Mouse (Mus musculus) lung, adult 2 months (tissue): ENCODE data around the gene Xpr1. TPM values are rescaled to one million over a fixed set of nuclear protein-coding genes. Genes with fewer than 3 reads are reported as not detected.

ENCODE experiments used
- DNase-seq: peaks from one replicate; pipeline ENCODE4 v3.0.0; 2022
- H3K4me1 ChIP-seq: fragments of 200-500 bp; 2 replicates; pipeline ENCODE4 v1.6.1; 2011; ENCODE audit warnings: low read length; ENCODE audit not compliant: control insufficient read depth, insufficient read depth
- H3K4me3 ChIP-seq: fragments of 200-500 bp; replicated peaks from 2 replicates; pipeline ENCODE3; 2011; ENCODE audit warnings: low read depth, mild to moderate bottlenecking, control low read depth, low read length; ENCODE audit errors: extremely low read depth
- CTCF ChIP-seq: fragments of 200-500 bp; IDR thresholded peaks from 2 replicates; pipeline ENCODE4 v1.5.1; 2011; ENCODE audit warnings: mild to moderate bottlenecking, low read length, control low read depth; ENCODE audit not compliant: insufficient read depth
- POLR2A ChIP-seq: fragments of 200-500 bp; IDR thresholded peaks from 2 replicates; pipeline ENCODE4 v1.6.1; 2011; ENCODE audit warnings: low read depth, mild to moderate bottlenecking, control low read depth, low read length, borderline replicate concordance; ENCODE audit errors: extremely low read depth
- WGBS: fragments of 180-500 bp; shearing (Covaris S2); methylation state at CpG from one replicate; pipeline ENCODE4 v1.1.7; 2018; 5-methylcytosine and 5-hydroxymethylcytosine counted together
- polyA plus RNA-seq: library from polyadenylated mRNA; depleted of rRNA; stranded (reverse); fragments of >200 nt; gene quantifications from 2 replicates; pipeline ENCODE4 v1.2.3, GENCODE M21; 2012

Gene Xpr1
- polyA plus RNA-seq, 1 experiment = 11.4 TPM

DNA sequence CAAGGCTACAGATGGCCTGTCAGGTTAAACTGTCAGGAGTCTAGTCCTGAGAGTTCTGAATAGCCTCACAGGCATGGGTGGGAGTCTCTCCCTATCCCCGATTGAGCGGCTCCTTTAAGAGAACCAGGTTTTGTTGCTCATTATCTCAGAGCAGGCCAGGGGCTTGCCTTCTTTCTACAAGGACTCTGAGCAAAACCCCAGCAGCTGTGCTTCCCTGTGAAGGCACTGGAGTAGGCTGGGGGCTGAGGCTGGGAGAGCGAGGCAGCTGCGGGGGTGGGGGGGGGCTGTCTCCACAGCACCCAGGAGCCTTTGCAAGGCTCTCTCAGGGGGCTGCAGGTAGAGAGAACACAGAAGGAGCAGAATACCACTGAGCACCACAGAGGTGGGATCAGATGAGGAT lies 178.0 kb downstream of the Xpr1 start:
- DNase-seq = no peak
- TF ChIP-seq POLR2A (no peak), CTCF (no peak)
- H3K4me1 ChIP-seq = no peaks in the 10 kb centered on the region; the same call in 1 of the 2 replicates
- WGBS = 87% methylated on average over 4 of the region's 4 CpGs
- no peak overlapping the region for H3K4me3 ChIP-seq

DNA sequence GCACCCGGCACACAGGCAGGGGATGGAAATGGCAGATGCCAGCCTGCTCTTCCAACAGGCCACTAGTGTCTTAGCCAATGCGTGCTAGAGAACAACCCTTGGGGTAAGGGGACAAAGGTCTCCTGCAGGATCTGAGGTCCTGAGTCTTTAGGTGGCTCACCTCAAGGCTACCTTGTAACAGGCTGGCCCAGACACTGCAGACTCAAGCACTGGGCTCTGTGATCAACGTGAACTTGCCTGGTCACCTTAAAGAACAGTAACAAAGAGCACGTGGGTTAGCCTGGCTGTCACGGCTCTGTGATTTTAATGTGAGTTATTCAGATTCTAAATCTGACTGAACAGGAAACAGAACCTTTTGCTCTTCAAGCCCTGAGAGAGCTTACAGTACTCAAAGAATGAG lies 179.1 kb downstream of the Xpr1 start:
- WGBS = 93% methylated on average over 5 of the region's 5 CpGs
- no peak for TF ChIP-seq POLR2A
- no peak for TF ChIP-seq CTCF
- no peak for DNase-seq
- H3K4me3 ChIP-seq = no peak overlapping the region
- no peaks in the 10 kb centered on the region; the same call in 1 of the 2 replicates for H3K4me1 ChIP-seq

DNA sequence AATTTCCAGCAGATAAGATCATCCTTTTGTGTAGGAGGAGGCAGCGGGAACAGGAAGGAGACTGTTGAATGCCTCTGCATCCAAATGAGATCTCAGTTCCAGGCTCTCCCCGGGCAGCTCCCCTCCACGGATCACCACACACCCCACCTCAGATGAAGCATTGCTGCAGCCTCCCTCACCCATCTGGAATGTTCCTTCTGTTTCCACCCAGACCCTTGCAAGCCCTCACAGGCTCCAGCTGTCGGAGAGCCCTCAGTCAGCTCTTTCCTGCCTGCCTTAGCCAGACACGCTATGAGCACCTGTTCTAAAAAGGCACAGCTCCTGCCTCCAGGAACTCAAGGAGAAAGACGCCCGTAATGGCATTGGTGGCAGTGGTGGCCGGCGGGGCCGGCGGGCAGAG lies 179.8 kb downstream of the Xpr1 start:
- no peak for DNase-seq
- 65% methylated on average over 11 of the region's 11 CpGs for WGBS

DNA sequence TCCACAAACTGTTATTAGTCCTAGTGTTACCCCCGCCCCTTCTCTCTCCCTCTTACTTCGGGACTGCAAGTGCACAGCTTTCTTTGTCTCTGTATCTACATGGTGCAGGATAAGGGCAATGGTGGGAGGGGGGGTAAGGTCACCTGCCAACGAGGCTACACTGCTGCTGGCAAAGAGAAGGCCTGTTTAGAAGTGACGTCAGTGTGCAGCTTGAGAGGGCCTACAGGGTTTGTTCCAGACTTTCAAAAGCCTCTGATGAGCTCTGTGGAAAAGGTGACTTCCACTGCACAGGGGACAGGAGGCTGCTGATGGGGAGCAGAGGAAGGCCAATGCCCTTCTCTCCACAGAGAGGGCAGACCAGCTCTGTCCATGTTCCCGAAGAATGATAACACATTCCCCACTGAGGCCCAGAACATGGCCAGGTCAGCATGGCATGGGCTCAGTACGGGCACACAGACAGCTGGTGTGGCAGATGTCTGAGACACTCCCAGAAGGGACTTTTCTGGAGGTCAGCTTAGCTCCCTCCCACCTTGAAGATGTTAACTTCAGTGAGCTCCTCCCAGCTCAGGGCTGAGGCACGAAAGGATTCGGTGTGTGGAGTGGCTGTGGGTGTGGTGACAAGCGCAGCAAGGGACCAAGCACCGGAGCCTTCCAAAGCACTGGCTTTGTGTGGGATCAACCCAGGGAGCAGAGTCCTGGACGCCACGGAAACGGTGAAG lies 180.8 kb downstream of the Xpr1 start:
- no peaks in the 10 kb centered on the region; the same call in 1 of the 2 replicates for H3K4me1 ChIP-seq
- no peak for DNase-seq
- no peak overlapping the region for H3K4me3 ChIP-seq
- 75% methylated on average over 13 of the region's 13 CpGs for WGBS
- TF ChIP-seq POLR2A (no peak), CTCF (no peak)

More for the DNA sequence above, 179.8 kb downstream of the Xpr1 start:
- H3K4me1 ChIP-seq = no peaks in the 10 kb centered on the region; the same call in 1 of the 2 replicates
- H3K4me3 ChIP-seq = no peak overlapping the region
- TF ChIP-seq POLR2A (no peak), CTCF (no peak)

DNA sequence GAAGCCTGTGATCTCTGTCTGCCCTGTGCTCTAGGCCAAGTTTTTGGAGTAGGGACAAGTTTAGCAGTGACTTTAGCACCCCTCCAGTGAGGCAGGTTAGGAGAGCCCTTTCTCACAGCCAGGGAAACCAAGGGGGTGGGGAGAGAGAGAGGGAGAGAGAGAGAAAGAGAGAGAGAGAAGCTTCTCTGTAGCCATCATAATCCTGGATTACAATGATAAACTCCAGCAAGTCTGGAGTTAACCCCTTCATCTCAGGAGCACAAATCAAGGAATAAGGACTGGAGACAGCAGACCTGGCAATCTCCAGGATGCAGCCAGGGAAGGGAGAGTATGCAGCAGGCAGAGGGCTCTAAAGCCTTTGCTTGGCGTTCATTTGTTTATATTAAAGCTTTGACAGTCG lies 181.6 kb downstream of the Xpr1 start:
- Histone ChIP-seq H3K4me1 (no peaks in the 10 kb centered on the region; the same call in 1 of the 2 replicates), H3K4me3 (no peak overlapping the region)
- no peak for DNase-seq
- no peak for TF ChIP-seq POLR2A
- TF ChIP-seq CTCF = no peak
- WGBS = 31% methylated on average over 2 of the region's 2 CpGs

DNA sequence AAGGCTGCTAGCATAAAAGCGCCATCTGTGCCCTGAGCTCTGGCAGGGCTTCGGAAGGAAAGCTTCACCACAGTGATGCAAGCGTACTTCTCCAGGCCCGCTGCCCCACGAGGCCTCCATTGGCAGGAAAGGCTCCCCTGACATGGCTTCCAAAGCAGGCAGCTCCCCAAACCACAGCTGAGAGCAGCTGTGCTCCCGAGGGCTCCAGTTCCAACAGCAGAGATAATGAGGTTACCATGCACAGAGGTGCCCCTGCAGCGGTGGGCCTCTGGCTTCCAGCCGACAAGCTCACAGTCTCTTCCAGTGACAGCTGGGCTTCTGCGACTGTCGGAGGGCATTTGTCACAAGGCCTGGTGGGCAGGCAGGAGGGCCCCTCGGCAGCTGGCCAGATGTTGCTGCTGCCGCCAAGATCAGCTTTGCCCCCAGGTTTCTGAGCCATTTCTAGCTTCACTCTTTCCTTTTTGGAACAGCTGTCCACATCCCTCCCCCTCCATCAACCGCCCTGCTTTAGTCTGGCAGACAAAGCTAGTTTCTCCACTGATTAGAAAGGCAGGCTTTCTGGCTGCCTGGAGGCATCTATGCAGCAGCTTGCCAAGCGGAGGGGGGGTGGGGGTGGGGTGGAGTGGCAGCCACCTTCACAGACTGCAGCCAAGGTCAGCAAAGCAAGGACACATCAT lies 183.1 kb downstream of the Xpr1 start:
- no peak overlapping the region for H3K4me3 ChIP-seq
- DNase-seq = peak; percentile 38
- no peak for TF ChIP-seq POLR2A
- no peak for TF ChIP-seq CTCF
- no peaks in the 10 kb centered on the region; the same call in 1 of the 2 replicates for H3K4me1 ChIP-seq
- 48% methylated on average over 14 of the region's 14 CpGs for WGBS

DNA sequence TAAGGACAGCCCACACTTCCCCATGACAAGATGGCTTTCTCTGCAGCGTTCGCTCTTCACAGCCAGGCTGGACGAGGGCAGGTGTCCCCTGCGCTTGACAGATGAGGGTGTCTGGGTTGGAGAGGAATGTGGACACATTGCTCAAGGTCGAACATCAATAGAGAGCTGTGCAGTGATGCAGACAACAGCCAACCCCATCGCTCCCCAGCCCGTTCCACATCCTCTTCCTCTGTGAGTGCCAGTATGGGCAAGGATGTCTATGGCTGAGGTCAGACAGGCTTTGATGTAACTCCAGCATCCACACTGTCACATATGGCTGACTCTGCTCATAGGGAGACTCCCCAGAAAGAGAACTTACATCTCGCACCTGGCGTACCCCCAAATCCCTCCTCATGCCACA lies 183.8 kb downstream of the Xpr1 start:
- Histone ChIP-seq H3K4me3 (no peak overlapping the region), H3K4me1 (no peaks in the 10 kb centered on the region; the same call in 1 of the 2 replicates)
- whole genome bisulfite sequencing = 71% methylated on average over 9 of the region's 9 CpGs
- no peak for DNase-seq
- TF ChIP-seq POLR2A (no peak), CTCF (no peak)

DNA sequence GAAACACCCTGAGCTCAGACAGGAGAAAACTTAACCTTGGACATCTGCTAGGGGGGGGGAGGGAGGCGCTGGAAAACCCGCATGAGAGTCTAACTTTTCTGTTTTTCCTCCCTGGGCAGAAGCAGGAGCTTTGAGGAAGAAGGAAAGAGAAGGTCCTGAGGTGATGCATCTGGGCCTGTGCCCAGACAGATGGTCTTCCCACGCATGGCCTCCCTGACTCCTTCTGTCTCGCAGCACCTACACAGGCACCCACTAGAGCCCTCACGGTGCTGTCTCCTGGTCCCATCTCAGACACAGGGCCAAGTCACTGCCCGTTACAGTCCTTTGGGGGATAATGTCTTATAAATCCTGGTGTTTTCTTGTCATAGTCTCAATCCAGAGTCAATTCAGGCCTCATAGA lies 184.4 kb downstream of the Xpr1 start:
- H3K4me3 ChIP-seq = no peak overlapping the region
- 74% methylated on average over 6 of the region's 6 CpGs for WGBS
- TF ChIP-seq CTCF (no peak), POLR2A (no peak)
- DNase-seq = no peak
- H3K4me1 ChIP-seq = no peaks in the 10 kb centered on the region; the same call in 1 of the 2 replicates

DNA sequence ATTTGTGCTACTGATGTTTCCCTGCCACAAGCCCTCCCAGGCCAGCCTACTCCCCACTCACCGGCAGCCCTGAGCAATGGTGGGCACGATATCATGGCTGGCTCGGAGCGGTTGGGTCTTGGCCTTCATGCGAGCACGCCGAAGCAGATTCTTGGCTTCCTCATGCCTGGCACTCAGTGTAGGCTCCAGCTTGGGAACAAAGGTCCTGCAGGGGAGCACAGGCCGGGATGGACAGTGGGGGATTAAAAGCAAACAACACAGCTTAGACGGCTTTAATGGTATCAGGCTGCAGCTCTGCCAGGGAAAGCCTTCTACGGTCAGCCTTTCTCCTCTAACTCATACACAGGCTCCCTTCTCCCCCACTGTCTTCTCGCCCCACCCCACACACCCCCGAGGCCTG lies 184.8 kb downstream of the Xpr1 start:
- no peak for TF ChIP-seq CTCF
- no peak for TF ChIP-seq POLR2A
- 73% methylated on average over 12 of the region's 12 CpGs for WGBS
- no peaks in the 10 kb centered on the region; the same call in 1 of the 2 replicates for H3K4me1 ChIP-seq
- DNase-seq = no peak
- no peak overlapping the region for H3K4me3 ChIP-seq
